Mouse (Mus musculus): ENCODE results near the gene Cd37.

DNA sequence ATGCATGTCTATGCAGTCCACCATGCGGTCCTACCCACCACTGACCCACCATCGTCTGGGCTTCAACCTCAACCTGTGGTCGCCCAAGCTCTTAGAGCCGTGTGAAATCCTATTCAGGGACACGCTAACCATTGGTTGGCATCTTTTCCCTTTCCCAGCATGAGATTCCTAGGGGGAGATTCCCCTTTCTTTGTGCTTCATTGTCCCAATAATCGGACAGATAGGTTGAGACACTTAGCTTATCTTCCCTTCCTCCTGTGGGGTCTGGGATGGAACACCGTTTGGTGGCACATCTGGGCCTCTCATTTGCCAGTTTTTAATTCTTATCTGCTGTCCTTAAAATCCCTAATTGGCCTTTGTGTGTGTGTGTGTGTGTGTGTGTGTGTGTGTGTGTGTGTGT, 1.2 kb upstream of the Cd37 start:
- TF ChIP-seq CTCF (IDR thresholded peaks at IDR 0.05; ENCODE audit: low read depth, low read length), result no peak
- no peak for TF ChIP-seq POLR2A (IDR thresholded peaks at IDR 0.05; ENCODE audit: extremely low read depth, insufficient read depth, low read length)

Data from liver, adult 2 months (tissue).